ENCODE assay signal across 11 mouse cellular contexts in the genomic region with DNA sequence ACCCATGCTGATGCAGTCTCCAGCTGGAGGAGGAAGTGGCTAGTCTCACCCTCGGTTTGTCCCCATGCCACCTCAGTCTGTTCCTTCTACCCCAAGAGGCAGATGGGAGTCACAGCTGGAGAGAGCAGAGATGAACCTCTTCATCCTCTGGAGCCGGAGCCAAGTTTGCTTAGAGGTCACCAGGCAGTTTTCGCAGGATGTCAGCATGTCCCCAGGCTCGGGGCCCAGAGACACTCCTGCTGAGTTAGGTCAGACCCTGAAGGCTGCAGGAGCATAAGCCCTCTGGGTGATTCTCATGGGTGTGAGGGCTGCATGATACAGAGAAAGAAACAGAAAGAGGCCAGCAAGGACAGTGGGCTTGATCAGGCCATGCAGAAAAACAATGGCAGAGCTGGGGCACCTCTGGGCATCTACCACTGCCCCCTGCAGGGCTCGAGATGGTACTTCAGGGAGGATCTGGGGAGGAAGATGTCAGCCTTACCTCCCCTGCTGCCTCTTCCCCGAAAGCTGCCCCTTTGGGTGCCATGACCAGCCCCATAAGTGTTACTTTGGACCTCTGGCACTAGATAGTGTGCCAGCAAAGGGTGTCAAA. TPM values are rescaled to one million over a fixed set of nuclear protein-coding genes. Genes with fewer than 3 reads are reported as not detected.
A peak's percentile ranks its signal among the peaks of the same experiment; 100 is the strongest.
DNase-seq lines count a peak whose midpoint lies in the region; ATAC-seq and TF ChIP-seq lines count a peak whose summit lies in the region.
"Had no signal": no experiment of that assay in that cellular context is flagged by ENCODE, and none has a peak within 500 bp of the region (broad histone marks: within the 10 kb centered on the region; RNA-seq: fewer than 3 reads in every experiment).

No protein-coding gene starts in this region.

- peak; percentile 59 for TF ChIP-seq CTCF in liver, postnatal 0 days (IDR thresholded peaks at IDR 0.05; ENCODE audit: low read depth)

- H3K4me2 ChIP-seq in liver, postnatal 0 days (ENCODE audit: low read depth, low read length), result no peak overlapping the region
- no peak overlapping the region for H3K4me2 ChIP-seq in liver, embryonic 12.5 days
- H3K4me2 ChIP-seq: embryonic facial prominence, embryonic 12.5 days had no signal

- DNase-seq in cerebellum, postnatal 14 days, result peak; percentile 43 to 66
- no peak for DNase-seq in cerebellum, adult 9-11 months
- DNase-seq in liver, postnatal 0 days, result no peak
- DNase-seq in MN1 (ENCODE audit: low spot score), result peak; percentile 42
- DNase-seq in induced T-regulatory cell, adult 2 months (ENCODE audit: low read depth), result peak; percentile 31
- DNase-seq in layer of hippocampus, postnatal 25 days (ENCODE audit: extremely low spot score in 1 of 2, low spot score in 1 of 2), result no peak
- no peak for DNase-seq in kidney, postnatal 10 days

- no peaks in the 10 kb centered on the region for H3K9me3 ChIP-seq in liver, postnatal 0 days (ENCODE audit: low read length)
- H3K9me3 ChIP-seq in liver, embryonic 12.5 days (replicated peaks), result no peaks in the 10 kb centered on the region
- H3K9me3 ChIP-seq: embryonic facial prominence, embryonic 12.5 days; heart, embryonic 15.5 days had no signal

- no peaks in the 10 kb centered on the region for H3K36me3 ChIP-seq in liver, postnatal 0 days (replicated peaks; ENCODE audit: insufficient read depth, low read length)
- H3K36me3 ChIP-seq in liver, embryonic 12.5 days, result no peaks in the 10 kb centered on the region
- H3K36me3 ChIP-seq: embryonic facial prominence, embryonic 12.5 days; heart, embryonic 15.5 days had no signal

- H3K27ac ChIP-seq in liver, postnatal 0 days (ENCODE audit: low read depth), result no peak overlapping the region
- no peak overlapping the region for H3K27ac ChIP-seq in liver, embryonic 12.5 days
- H3K27ac ChIP-seq: embryonic facial prominence, embryonic 12.5 days; heart, embryonic 15.5 days had no signal

- no peak overlapping the region for H3K4me3 ChIP-seq in liver, postnatal 0 days (ENCODE audit: low read depth, low read length)
- no peak overlapping the region for H3K4me3 ChIP-seq in liver, embryonic 12.5 days
- H3K4me3 ChIP-seq: embryonic facial prominence, embryonic 12.5 days; heart, embryonic 15.5 days had no signal

- H3K9ac ChIP-seq in liver, postnatal 0 days (replicated peaks), result no peak overlapping the region
- H3K9ac ChIP-seq in liver, embryonic 12.5 days, result no peak overlapping the region
- H3K9ac ChIP-seq: embryonic facial prominence, embryonic 12.5 days; heart, embryonic 15.5 days had no signal

- H3K4me1 ChIP-seq in liver, postnatal 0 days (ENCODE audit: insufficient read depth), result peaks cover 7% of the 10 kb centered on the region; the same call in 1 of the 2 replicates
- peaks cover 8% of the 10 kb centered on the region for H3K4me1 ChIP-seq in liver, embryonic 12.5 days

- no peak for TF ChIP-seq EP300 in liver, postnatal 0 days (IDR thresholded peaks at IDR 0.05; ENCODE audit: low read depth)

- peaks cover 23% of the 10 kb centered on the region for H3K27me3 ChIP-seq in liver, postnatal 0 days (ENCODE audit: insufficient read depth, low read length)
- peaks cover 74% of the 10 kb centered on the region for H3K27me3 ChIP-seq in liver, embryonic 12.5 days (replicated peaks)

- WGBS in liver, postnatal 0 days (ENCODE audit: insufficient replicate concordance), result 58% methylated on average over 6 of the region's 6 CpGs
- 49% methylated on average over 6 of the region's 6 CpGs for WGBS in liver, embryonic 12.5 days (ENCODE audit: insufficient replicate concordance)

- no peak for ATAC-seq in liver, postnatal 0 days
- no peak for ATAC-seq in liver, embryonic 12.5 days

RNA-seq across cellular contexts. Expression of a gene that starts 5.1 kb away (rescaled TPM):
- polyA plus RNA-seq in liver, postnatal 0 days (2015; fragmentation: Nextera tagmentation; extraction: Ambion mirVana), result not detected in 2 replicates
- 0.14 and 0.24 TPM in 2 replicates for polyA plus RNA-seq in liver, embryonic 12.5 days (2016; fragmentation: Nextera tagmentation; extraction: Ambion mirVana)
- total RNA-seq in layer of hippocampus, postnatal 25 days (2021), result 10 to 100 TPM; 18.7 to 19.2 TPM
- total RNA-seq: neutrophil, adult 5-6 weeks had no signal

Comparison
In these comparisons a context has a peak if more than half of its experiments do, and no peak if none do; other contexts are left out.
1. DNase-seq: peak in cerebellum, postnatal 14 days (2 of 2), MN1 (single experiment) and induced T-regulatory cell, adult 2 months (single experiment); none in cerebellum, adult 9-11 months (single experiment), liver, postnatal 0 days (single experiment), layer of hippocampus, postnatal 25 days (0 of 2) and kidney, postnatal 10 days (single experiment).